Mouse (Mus musculus) urinary bladder, postnatal 4 days (tissue): Measurements from ENCODE around the gene 6030468B19Rik.
A peak's percentile ranks its signal among the peaks of the same experiment; 100 is the strongest.
"Not testable (repeated sequence)": the region's sequence is repeated elsewhere in the genome, so short reads cannot be mapped to it uniquely, and the experiment has no call there.

ENCODE experiments used
- DNase-seq, 2 experiments: peaks; one replicate each; pipeline ENCODE4 v3.0.0; 2021 to 2022; ENCODE audit warnings: low spot score in 2 of 2

6030468B19Rik gene

DNA sequence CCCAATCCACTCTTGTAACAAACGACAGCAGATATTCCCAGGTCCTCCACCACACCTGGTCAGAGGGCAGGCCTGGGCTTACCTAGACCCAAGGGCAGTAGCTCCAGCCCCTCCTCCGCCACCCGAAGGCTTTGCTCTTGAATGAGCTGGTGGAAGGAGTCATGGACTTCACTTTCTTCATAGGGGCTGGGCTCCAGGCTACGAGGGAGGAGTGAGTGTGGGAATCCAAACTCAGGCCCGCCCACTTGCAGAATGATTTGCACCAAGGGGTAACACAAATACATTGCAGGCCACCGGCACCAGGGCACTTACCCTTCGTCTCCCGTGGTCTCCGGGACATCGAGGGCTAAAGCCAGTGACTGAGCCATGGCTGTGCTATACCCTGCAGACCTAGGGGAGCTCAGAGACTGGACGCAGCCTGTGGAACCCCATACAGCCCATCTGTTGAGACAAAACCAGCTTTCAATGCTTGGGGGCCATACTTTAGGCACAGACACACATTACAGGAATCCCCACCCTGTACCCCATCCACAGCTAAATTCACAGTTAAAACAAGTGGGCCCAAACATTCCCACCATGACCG is 18.5 kb upstream of the 6030468B19Rik start:
- no peak for DNase-seq

DNA sequence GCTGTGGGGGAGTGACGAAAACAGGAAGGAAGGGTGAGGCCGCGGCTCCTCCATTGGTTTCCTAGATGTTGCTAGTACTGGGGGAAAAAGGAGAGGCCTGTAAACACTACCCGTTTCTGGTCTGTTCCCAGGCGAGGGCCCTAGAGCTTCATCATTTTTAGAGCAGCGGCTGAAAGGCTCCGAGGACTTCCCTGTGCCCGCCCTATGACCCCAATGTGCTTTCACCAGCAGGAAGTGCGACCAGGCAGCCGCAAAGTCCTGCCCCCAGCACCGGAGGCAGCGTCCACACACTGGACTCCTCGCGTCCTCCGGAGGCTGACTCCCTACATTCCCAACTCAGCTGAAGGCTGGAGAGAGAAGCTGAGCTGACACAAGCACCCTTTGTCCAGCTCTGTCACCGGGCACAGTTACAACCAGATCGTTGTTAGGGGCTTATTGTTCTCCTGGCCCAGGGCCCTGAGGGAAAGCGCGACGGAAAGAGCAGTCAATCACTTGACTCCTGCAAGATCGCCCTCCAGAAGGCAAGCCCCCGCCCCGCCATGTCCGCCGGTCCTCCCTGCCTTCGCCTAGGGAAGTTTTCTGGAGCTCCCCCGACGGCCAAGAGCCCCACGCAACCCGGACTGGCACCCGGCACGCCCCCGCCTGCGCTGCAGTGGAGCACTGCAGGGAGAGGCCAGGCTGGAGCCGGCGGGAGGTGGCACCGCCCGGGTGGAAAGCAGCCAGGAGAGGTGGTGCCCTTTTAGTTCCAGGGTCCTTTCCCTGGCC is 17.8 kb upstream of the 6030468B19Rik start:
- peak in 1 of 2 experiments; percentile 68 for DNase-seq

- DNase-seq, result no peak
Measured at GRCm38 (mm10) chr11:117780199-117780515, 17.3 kb upstream of the 6030468B19Rik start.

DNA sequence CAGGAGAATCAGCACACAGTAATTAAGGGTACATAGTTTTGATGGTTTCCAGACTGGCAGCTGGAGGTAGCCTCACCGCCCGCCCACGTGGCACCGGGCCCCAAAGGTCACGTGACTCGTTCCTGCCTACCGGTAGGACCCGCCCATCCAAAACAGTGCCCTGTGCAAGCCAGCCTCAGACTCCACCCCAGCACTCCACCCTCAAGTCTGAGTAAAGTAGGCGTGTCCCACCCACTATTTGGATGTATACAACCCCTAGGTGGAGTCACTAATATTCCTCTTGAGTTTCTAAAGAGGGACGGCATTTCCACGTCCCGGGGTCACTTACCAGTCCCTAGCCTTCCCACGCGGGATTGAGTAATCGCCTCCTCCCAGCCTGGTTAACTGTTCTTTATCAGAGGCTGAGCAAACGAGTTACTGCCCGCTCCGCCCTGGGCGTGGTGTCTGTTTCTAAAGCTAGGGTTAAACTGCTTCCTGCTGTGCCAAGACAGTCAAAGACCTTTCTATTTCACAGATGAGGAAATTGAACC is 16.8 kb upstream of the 6030468B19Rik start:
- peak; percentile 82 to 90 for DNase-seq

DNA sequence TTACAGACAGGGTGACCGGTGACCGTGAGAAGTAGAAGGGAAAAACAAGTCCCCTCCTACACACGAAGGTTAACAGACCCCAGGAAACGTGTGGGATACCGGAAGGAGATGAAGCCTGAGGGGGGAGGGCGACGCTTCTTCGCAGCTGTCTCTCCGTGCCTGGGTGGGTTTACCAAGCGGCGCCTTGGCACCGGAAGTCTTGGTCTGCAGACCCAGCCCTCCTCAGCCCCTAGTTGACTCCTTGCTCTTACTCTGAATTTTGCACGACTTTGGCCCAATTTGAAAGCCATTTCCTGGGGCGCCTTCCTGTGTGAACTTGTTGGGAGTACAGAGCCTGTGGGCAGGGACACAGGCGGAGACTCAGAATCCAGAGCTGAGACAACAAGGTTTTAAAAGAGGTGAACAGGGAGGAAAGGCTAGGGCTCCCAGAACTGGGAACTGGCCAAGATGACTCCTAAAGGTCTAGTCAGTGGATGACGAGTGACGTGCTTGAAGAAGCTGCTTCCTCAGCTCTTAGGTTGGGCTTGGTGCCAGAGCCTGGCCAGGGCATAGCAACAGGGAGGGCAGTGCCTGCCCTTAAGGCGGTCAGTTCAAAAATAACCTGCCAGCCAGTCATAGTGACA is 16.1 kb upstream of the 6030468B19Rik start:
- peak in 1 of 2 experiments; percentile 56 for DNase-seq

- DNase-seq, result no peak
Measured at GRCm38 (mm10) chr11:117781993-117782704, 15.3 kb upstream of the 6030468B19Rik start, which contains the start of the genes Tmc8 and Tmc6. Tmc8 (plus strand) TSS chr11:117782076. Tmc6 (minus strand) TSS chr11:117782198.

- DNase-seq, result no peak
Measured at GRCm38 (mm10) chr11:117782705-117783034, 14.8 kb upstream of the 6030468B19Rik start.

GRCm38 (mm10) chr11:117783089-117783488 is 14.4 kb upstream of the 6030468B19Rik start:
- DNase-seq, result peak in 1 of 2 experiments; percentile 43

GRCm38 (mm10) chr11:117783683-117784309 is 13.7 kb upstream of the 6030468B19Rik start:
- DNase-seq, result no peak

GRCm38 (mm10) chr11:117786294-117786693 is 11.2 kb upstream of the 6030468B19Rik start:
- no peak for DNase-seq

DNA sequence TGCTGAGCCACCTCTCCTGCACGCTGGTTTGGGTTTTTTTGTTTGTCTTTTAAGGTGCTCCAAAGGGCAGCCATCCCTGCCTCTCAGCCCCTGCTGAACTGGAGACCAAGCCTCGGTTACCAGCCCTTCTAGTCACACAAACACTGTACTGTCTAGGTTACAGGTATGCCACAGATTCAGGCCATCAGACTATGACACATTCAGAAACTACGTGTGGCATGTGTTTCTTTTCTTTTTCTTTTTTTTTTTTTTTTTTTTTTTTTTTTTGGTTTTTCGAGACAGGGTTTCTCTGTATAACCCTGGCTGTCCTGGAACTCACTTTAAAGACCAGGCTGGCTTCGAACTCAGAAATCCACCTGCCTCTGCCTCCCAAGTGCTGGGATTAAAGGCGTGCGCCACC is 9.0 kb upstream of the 6030468B19Rik start:
- DNase-seq, result not testable (repeated sequence)

DNA sequence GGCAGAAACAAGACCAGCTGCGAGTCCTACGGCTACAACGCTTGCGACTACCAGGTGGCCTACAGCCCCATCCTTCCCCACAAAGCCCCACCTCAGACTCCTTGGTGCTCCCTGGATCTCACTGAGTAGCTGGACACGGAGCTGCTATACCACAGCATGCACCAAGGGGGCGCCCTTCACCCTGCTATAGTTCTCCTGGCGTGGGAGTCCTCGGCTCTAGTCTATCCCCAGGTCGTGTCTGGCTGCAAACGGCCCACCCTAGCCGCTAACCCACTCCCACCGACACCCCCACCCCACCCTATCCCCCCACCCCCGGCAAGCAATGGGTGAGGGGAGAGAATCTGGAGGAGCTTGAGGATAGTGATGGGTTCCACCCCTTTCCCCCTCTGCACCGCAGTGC is 7.2 kb upstream of the 6030468B19Rik start:
- peak; percentile 65 to 78 for DNase-seq

DNA sequence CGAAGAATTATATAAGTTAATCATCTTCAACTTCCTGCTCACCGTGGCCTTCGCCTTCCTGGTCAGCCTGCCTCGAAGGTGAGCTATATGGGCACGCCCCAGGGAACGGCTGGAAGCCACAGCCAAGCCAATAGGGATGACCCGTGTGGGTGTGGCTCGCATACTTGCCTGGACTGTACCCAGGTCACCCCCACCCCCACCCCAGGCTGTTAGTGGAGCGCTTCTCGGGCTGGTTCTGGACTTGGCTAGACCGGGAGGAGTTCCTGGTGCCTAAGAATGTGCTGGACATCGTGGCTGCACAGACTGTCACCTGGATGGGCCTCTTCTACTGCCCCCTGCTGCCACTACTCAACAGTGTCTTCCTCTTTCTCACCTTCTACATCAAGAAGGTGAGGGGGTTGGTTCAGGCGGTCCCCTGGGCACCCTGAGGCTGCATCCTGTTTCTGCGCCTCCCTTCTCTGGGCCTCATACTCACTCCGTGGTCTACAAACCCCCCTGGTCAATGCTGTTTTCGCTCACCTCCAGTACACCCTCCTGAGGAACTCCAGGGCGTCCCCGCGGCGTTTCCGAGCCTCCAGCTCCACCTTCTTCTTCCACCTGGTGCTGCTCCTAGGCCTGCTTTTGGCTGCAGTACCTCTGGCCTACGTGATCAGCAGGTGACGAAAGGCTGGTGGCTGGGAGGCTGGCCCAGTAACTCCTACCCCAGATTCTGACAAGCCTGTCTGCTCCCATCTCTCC is 6.6 kb upstream of the 6030468B19Rik start:
- DNase-seq, result peak in 1 of 2 experiments; percentile 61

DNA sequence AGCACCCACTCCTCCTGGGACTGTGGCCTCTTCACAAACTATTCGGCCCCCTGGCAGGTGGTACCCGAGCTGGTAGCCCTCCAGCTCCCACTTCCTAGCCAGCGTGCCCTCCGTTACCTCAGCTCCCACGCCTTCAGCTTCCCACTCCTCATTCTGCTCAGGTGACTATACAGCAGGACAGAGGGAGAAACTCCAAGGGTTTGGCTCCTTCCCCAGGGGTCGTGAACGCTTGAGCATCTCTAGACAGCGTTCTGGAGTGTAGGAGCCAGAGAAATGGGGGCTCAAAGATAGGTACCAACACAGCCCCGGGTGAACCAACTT is 6.1 kb upstream of the 6030468B19Rik start:
- no peak for DNase-seq

- peak in 1 of 2 experiments; percentile 64 for DNase-seq
Measured at GRCm38 (mm10) chr11:117792281-117792888, 5.1 kb upstream of the 6030468B19Rik start.

- DNase-seq, result no peak
Measured at GRCm38 (mm10) chr11:117794035-117794551, 3.4 kb upstream of the 6030468B19Rik start.

GRCm38 (mm10) chr11:117796954-117797353 is 506 bp upstream of the 6030468B19Rik start:
- no peak for DNase-seq

- DNase-seq, result no peak
Measured at GRCm38 (mm10) chr11:117798160-117798541, 691 bp downstream of the 6030468B19Rik start.

DNA sequence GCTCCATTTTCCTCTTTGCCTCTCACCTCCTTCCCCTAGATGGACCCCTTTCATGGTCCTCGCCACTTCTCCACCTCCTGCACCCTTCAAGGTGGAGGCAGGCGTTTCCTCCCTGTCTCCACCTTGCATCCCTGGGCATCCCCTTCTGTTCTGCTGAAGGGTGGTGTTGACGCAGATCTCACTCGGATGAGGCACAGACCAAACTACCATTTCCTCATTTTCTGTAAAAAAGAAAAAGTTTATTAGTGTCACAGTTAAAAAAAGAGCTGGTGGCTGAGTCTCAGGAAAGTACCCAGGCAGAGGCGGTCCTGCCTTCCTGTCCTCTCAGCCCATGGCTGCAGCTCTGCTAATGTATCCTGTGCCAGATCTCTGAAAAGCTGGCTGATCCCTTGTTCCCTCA is 1.7 kb downstream of the 6030468B19Rik start:
- DNase-seq, result no peak

DNA sequence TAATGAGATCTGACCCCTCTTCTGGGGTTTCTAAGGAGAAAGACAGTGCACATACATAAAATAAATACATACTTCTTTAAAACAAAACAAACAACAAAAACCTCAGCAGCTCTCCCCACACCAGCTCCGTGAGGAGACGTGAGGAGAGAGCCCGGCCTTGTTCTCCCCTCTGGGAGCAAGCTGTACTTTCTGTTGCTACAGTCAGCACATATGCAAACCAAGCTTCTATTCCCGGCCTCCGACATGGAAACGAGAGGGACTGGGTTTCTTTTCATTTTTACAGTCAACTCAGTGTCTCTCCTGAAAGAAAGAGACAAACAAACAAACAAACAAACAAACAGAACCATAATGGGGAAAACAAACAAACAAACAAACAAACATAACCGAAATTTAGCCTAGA is 2.6 kb downstream of the 6030468B19Rik start:
- DNase-seq, result no peak
